Mouse (Mus musculus): ENCODE data around the gene Lrrc8d.

GRCm38 (mm10) chr5:105677071-105677470 is 22.7 kb upstream of the Lrrc8d start:
- TF ChIP-seq CTCF (IDR thresholded peaks at IDR 0.05; ENCODE audit: borderline replicate concordance, extremely low read depth, insufficient read depth, insufficient read length) (no peak), POLR2A (IDR thresholded peaks at IDR 0.05; ENCODE audit: borderline replicate concordance, extremely low read depth, insufficient read depth, insufficient read length, poor library complexity, severe bottlenecking) (no peak)
